Comparison of ENCODE assay signal across 7 mouse cellular contexts in the genomic region with DNA sequence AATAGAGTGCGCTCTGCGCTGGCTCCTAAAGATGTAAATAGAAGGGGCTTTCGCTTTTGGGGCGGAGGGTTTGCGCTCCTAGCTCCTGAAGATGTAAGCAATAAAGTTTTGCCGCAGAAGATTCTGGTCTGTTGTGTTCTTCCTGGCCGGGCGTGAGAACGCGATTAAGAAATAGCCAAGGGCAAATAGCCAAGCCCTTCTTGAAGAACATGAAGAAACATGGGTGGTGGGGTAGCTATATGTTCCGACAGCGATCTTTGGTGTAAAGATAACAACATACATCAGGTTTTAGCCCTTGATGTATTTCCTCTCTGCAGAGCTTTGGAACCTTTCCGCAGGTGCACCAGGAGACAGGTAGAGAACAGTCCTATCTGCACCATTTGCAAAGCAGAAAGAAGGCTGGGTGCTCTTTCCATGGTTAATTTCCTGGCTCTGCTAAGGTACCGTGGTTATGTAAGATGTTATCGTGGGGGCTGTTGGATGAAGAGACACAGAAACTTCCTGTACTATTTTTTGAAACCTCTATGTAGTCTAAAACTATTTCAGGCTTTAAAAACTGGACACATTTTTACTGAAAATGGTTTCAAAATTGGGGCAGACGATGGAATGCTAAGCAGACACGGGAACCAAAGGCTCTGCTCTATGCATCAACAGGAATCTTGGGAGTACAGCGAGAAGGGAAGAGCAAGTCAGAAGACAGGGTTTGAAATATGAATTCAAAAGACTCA. TPM values are rescaled to one million over a fixed set of nuclear protein-coding genes. Genes with fewer than 3 reads are reported as not detected.
DNase-seq lines count a peak whose midpoint lies in the region; ATAC-seq and TF ChIP-seq lines count a peak whose summit lies in the region.

No protein-coding gene starts in this region.

- H3K4me1 ChIP-seq in forebrain, embryonic 15.5 days = peaks cover 34% of the 10 kb centered on the region
- H3K4me1 ChIP-seq in liver, embryonic 11.5 days (replicated peaks; ENCODE audit: control insufficient read depth, insufficient read depth, low read length) = peaks cover 11% of the 10 kb centered on the region
- H3K4me1 ChIP-seq in stomach, postnatal 0 days (replicated peaks; ENCODE audit: control insufficient read depth, insufficient read depth) = peaks cover 6% of the 10 kb centered on the region

- H3K4me2 ChIP-seq in forebrain, embryonic 15.5 days (replicated peaks) = peak overlapping the region; percentile 58
- H3K4me2 ChIP-seq in liver, embryonic 11.5 days = peak overlapping the region; percentile 74
- peak overlapping the region; percentile 56 for H3K4me2 ChIP-seq in stomach, postnatal 0 days (replicated peaks; ENCODE audit: low read depth)

- H3K9ac ChIP-seq in forebrain, embryonic 15.5 days (replicated peaks) = peak overlapping the region; percentile 55
- H3K9ac ChIP-seq in liver, embryonic 11.5 days (ENCODE audit: low read depth, low read length) = peak overlapping the region; percentile 63
- H3K9ac ChIP-seq in stomach, postnatal 0 days (ENCODE audit: low read length) = peak overlapping the region; percentile 43; the same call in 1 of the 2 replicates

- WGBS in forebrain, embryonic 15.5 days = 35% methylated on average over 18 of the region's 18 CpGs
- WGBS in liver, embryonic 11.5 days = 33% methylated on average over 18 of the region's 18 CpGs
- WGBS in stomach, postnatal 0 days = 25% methylated on average over 18 of the region's 18 CpGs

- H3K27me3 ChIP-seq in forebrain, embryonic 15.5 days = peaks cover 4% of the 10 kb centered on the region; the same call in 1 of the 2 replicates
- H3K27me3 ChIP-seq in liver, embryonic 11.5 days (replicated peaks; ENCODE audit: control insufficient read depth, insufficient read depth, low read length) = peaks cover 46% of the 10 kb centered on the region
- H3K27me3 ChIP-seq in stomach, postnatal 0 days (ENCODE audit: control insufficient read depth, insufficient read depth, low read length) = peaks cover 13% of the 10 kb centered on the region

- peak; percentile 62 for DNase-seq in retina, postnatal 1 day
- no peak for DNase-seq in retina, embryonic 14.5 days (ENCODE audit: low spot score)
- no peak for DNase-seq in liver, embryonic 11.5 days (ENCODE audit: low spot score)
- DNase-seq in stomach, postnatal 0 days (ENCODE audit: low spot score) = no peak
- no peak for DNase-seq in thymus, postnatal 4 days
- no peak for DNase-seq in layer of hippocampus, adult 8-10 months (ENCODE audit: low spot score in 2 of 2)

- no peak for TF ChIP-seq CTCF in stomach, postnatal 0 days (IDR thresholded peaks at IDR 0.05; ENCODE audit: low read depth)

- no peak for ATAC-seq in forebrain, embryonic 15.5 days (replicated peaks)
- no peak for ATAC-seq in liver, embryonic 11.5 days (replicated peaks; ENCODE audit: low FRiP score)
- no peak for ATAC-seq in stomach, postnatal 0 days (ENCODE audit: low FRiP score, low TSS enrichment)

- H3K27ac ChIP-seq in forebrain, embryonic 15.5 days (replicated peaks) = peak overlapping the region; percentile 59
- H3K27ac ChIP-seq in liver, embryonic 11.5 days (ENCODE audit: low read depth, low read length) = no peak overlapping the region; the same call in 1 of the 2 replicates
- H3K27ac ChIP-seq in stomach, postnatal 0 days (replicated peaks) = peak overlapping the region; percentile 56; the same call in 1 of the 2 replicates

- H3K36me3 ChIP-seq in forebrain, embryonic 15.5 days = no peaks in the 10 kb centered on the region
- no peaks in the 10 kb centered on the region for H3K36me3 ChIP-seq in liver, embryonic 11.5 days (ENCODE audit: control insufficient read depth, insufficient read depth, low read length)
- H3K36me3 ChIP-seq in stomach, postnatal 0 days (ENCODE audit: control insufficient read depth, insufficient read depth, low read length) = no peaks in the 10 kb centered on the region

- no peaks in the 10 kb centered on the region for H3K9me3 ChIP-seq in forebrain, embryonic 15.5 days
- H3K9me3 ChIP-seq in liver, embryonic 11.5 days (ENCODE audit: control insufficient read depth, low read length) = no peaks in the 10 kb centered on the region
- H3K9me3 ChIP-seq in stomach, postnatal 0 days (ENCODE audit: control insufficient read depth, low read length) = no peaks in the 10 kb centered on the region

- TF ChIP-seq EP300 in stomach, postnatal 0 days (optimal IDR thresholded peaks at IDR 0.05) = no peak

- H3K4me3 ChIP-seq in forebrain, embryonic 15.5 days = peak overlapping the region; percentile 46
- peak overlapping the region; percentile 55 for H3K4me3 ChIP-seq in liver, embryonic 11.5 days (ENCODE audit: low read depth, low read length)
- peak overlapping the region; percentile 38 for H3K4me3 ChIP-seq in stomach, postnatal 0 days (ENCODE audit: low read depth, low read length)

RNA-seq across cellular contexts. Expression of gene Rab6b, which starts 2.5 kb away (rescaled TPM):
- polyA plus RNA-seq in forebrain, embryonic 15.5 days (2015; fragmentation: Nextera tagmentation; extraction: Ambion mirVana) = 62.3 and 63.3 TPM in 2 replicates
- polyA plus RNA-seq in liver, embryonic 11.5 days (2014; fragmentation: Nextera tagmentation; extraction: Ambion mirVana) = 0.44 and 0.45 TPM in 2 replicates
- polyA plus RNA-seq in stomach, postnatal 0 days (2015; fragmentation: Nextera tagmentation; extraction: Ambion mirVana) = 3.3 and 4.1 TPM in 2 replicates
- 100 to 1,000 TPM; 390 to 451 (median 427) TPM for total RNA-seq in layer of hippocampus, adult 8-10 months (2022)

Comparison
In these comparisons a context has a peak if more than half of its experiments do, and no peak if none do; other contexts are left out.
1. RNA of gene Rab6b, which starts 2.5 kb away (polyA plus RNA-seq): 62.3 to 63.3 TPM in forebrain, embryonic 15.5 days; 3.3 to 4.1 TPM in stomach, postnatal 0 days and 0.44 to 0.45 TPM in liver, embryonic 11.5 days; every median in the first group is over 10 times any median in the second.
2. Peak in every context shown above with its lines, with median percentiles within 50 percentile points of each other: H3K4me2 ChIP-seq, H3K4me3 ChIP-seq and H3K9ac ChIP-seq.